Mouse (Mus musculus): ENCODE results near the gene Ap4s1. TPM values are rescaled to one million over a fixed set of nuclear protein-coding genes. Genes with fewer than 3 reads are reported as not detected.

The Ap4s1 gene
- polyA plus RNA-seq, 1 experiment from 2014 or later: 30.8 TPM

- no peaks in the 10 kb centered on the region for H3K27me3 ChIP-seq (replicated peaks; ENCODE audit: insufficient read depth, low read length)
- 51% methylated on average over 14 of the region's 14 CpGs for WGBS
- peak; percentile 50 for ATAC-seq
- H3K9ac ChIP-seq (replicated peaks; ENCODE audit: low read depth): no peak overlapping the region
- no peaks in the 10 kb centered on the region for H3K9me3 ChIP-seq (ENCODE audit: low read length)
- no peaks in the 10 kb centered on the region; the same call in 1 of the 2 replicates for H3K36me3 ChIP-seq (ENCODE audit: insufficient read depth, low read length)
- TF ChIP-seq CTCF (IDR thresholded peaks at IDR 0.05): no peak
- no peak for TF ChIP-seq EP300 (IDR thresholded peaks at IDR 0.05)
- H3K4me1 ChIP-seq (ENCODE audit: insufficient read depth, low read depth, low read length): no peaks in the 10 kb centered on the region
- H3K4me2 ChIP-seq (replicated peaks; ENCODE audit: low read depth, low read length): no peak overlapping the region
- DNase-seq (ENCODE audit: low spot score): peak; percentile 71
- H3K27ac ChIP-seq (ENCODE audit: low read length): 0 out of 2 replicates have a peak overlapping the region, but pooled peaks have one; percentile 49
- no peak overlapping the region for H3K4me3 ChIP-seq (ENCODE audit: low read depth, low read length)
Observed at GRCm38 (mm10) chr12:51708941-51709686, 18.3 kb downstream of the Ap4s1 start.

- Histone ChIP-seq H3K4me2 (replicated peaks; ENCODE audit: low read depth, low read length) (no peak overlapping the region), H3K27ac (ENCODE audit: low read length) (no peak overlapping the region), H3K27me3 (replicated peaks; ENCODE audit: insufficient read depth, low read length) (no peaks in the 10 kb centered on the region), H3K4me1 (ENCODE audit: insufficient read depth, low read depth, low read length) (no peaks in the 10 kb centered on the region), H3K9me3 (ENCODE audit: low read length) (no peaks in the 10 kb centered on the region), H3K36me3 (ENCODE audit: insufficient read depth, low read length) (no peaks in the 10 kb centered on the region; the same call in 1 of the 2 replicates), H3K4me3 (ENCODE audit: low read depth, low read length) (no peak overlapping the region), H3K9ac (replicated peaks; ENCODE audit: low read depth) (no peak overlapping the region)
- DNase-seq (ENCODE audit: low spot score) (no peak), ATAC-seq (no peak)
- TF ChIP-seq EP300 (IDR thresholded peaks at IDR 0.05) (no peak), CTCF (IDR thresholded peaks at IDR 0.05) (no peak)
- WGBS: 65% methylated on average over 3 of the region's 3 CpGs
Observed at GRCm38 (mm10) chr12:51709741-51710140, 18.9 kb downstream of the Ap4s1 start.

DNA sequence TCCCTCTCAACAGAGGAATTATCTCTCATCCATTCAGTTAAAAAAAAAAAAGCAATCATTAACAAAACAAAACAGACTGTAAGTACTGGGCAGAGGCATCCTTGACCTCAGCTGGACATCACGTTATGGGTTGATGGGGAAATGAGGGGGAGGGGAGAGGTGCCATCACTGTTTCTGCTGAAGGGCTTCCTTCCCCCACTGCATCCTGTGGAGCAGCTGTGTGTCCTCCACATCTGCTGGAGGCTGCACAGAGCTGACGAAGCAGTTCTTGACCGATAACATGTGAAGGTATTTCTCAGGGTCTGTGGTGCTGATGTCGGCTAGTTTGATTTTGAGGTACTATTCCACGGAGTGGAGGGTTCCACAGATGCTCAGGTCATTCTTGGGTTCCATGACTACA is 19.3 kb downstream of the Ap4s1 start:
- no peak overlapping the region for H3K4me2 ChIP-seq (replicated peaks; ENCODE audit: low read depth, low read length)
- H3K27ac ChIP-seq (ENCODE audit: low read length): no peak overlapping the region
- H3K9me3 ChIP-seq (ENCODE audit: low read length): no peaks in the 10 kb centered on the region
- no peaks in the 10 kb centered on the region for H3K36me3 ChIP-seq (ENCODE audit: insufficient read depth, low read length)
- DNase-seq (ENCODE audit: low spot score) (no peak), ATAC-seq (0 out of 2 replicates have a peak, but pooled peaks have one; percentile 19)
- H3K9ac ChIP-seq (replicated peaks; ENCODE audit: low read depth): no peak overlapping the region
- 53% methylated on average over 5 of the region's 5 CpGs for WGBS
- H3K4me3 ChIP-seq (ENCODE audit: low read depth, low read length): no peak overlapping the region
- H3K4me1 ChIP-seq (ENCODE audit: insufficient read depth, low read depth, low read length): no peaks in the 10 kb centered on the region
- H3K27me3 ChIP-seq (replicated peaks; ENCODE audit: insufficient read depth, low read length): no peaks in the 10 kb centered on the region
- TF ChIP-seq CTCF (IDR thresholded peaks at IDR 0.05): no peak
- TF ChIP-seq EP300 (IDR thresholded peaks at IDR 0.05): no peak

GRCm38 (mm10) chr12:51712685-51713084 is 21.9 kb downstream of the Ap4s1 start:
- Histone ChIP-seq H3K4me3 (ENCODE audit: low read depth, low read length) (no peak overlapping the region), H3K4me2 (replicated peaks; ENCODE audit: low read depth, low read length) (no peak overlapping the region), H3K36me3 (ENCODE audit: insufficient read depth, low read length) (no peaks in the 10 kb centered on the region), H3K27ac (ENCODE audit: low read length) (no peak overlapping the region), H3K9ac (replicated peaks; ENCODE audit: low read depth) (no peak overlapping the region), H3K4me1 (ENCODE audit: insufficient read depth, low read depth, low read length) (no peaks in the 10 kb centered on the region), H3K27me3 (replicated peaks; ENCODE audit: insufficient read depth, low read length) (no peaks in the 10 kb centered on the region), H3K9me3 (ENCODE audit: low read length) (no peaks in the 10 kb centered on the region)
- DNase-seq (ENCODE audit: low spot score) (no peak), ATAC-seq (no peak)
- TF ChIP-seq EP300 (IDR thresholded peaks at IDR 0.05): no peak
- TF ChIP-seq CTCF (IDR thresholded peaks at IDR 0.05): no peak
- 55% methylated on average over 1 of the region's 1 CpGs for WGBS

DNA sequence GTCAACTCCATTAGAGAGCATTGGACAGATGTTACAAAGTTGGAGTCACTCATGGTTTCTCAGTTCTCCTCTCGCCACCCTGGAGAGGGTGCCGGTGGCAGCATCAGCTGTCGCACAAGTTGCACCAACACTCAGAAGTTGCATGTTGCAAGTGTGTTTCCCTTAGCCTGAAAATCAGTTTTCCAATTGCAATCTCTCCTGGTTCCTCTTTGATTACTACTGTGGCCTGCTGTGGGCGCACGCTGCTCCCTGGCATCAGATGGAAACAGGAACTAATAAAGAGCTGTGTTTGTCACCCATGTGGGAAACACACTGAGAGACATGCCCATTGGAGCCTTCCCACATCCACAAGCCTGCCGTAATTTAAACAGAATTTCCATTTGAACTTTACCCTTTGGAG is 27.8 kb downstream of the Ap4s1 start:
- no peaks in the 10 kb centered on the region for H3K4me1 ChIP-seq (ENCODE audit: insufficient read depth, low read depth, low read length)
- H3K9me3 ChIP-seq (ENCODE audit: low read length): no peaks in the 10 kb centered on the region
- 88% methylated on average over 6 of the region's 6 CpGs for WGBS
- no peak overlapping the region for H3K4me3 ChIP-seq (ENCODE audit: low read depth, low read length)
- H3K27ac ChIP-seq (ENCODE audit: low read length): no peak overlapping the region
- H3K36me3 ChIP-seq (ENCODE audit: insufficient read depth, low read length): no peaks in the 10 kb centered on the region
- no peak for DNase-seq (ENCODE audit: low spot score)
- no peaks in the 10 kb centered on the region for H3K27me3 ChIP-seq (replicated peaks; ENCODE audit: insufficient read depth, low read length)
- no peak overlapping the region for H3K9ac ChIP-seq (replicated peaks; ENCODE audit: low read depth)
- TF ChIP-seq EP300 (IDR thresholded peaks at IDR 0.05) (no peak), CTCF (IDR thresholded peaks at IDR 0.05) (no peak)
- H3K4me2 ChIP-seq (replicated peaks; ENCODE audit: low read depth, low read length): no peak overlapping the region
- ATAC-seq: no peak

DNA sequence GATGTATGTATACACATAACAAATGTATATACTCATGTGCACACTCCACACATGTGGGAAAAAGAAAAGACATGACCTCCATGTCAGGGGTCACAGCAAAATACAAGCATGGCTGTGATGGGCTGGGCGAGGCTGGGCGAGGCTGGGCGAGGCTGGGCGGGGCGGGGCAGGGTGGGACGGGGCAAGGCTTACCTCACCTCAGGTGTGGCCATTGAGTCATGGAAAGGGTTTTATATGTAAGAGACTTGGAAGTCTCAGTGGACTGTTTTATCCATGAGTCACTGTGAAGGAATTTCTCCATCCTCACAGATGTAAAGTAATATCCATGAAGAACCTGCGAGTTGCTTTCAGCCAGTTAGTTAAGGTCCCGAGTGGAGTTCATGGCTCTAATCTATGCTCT is 31.0 kb downstream of the Ap4s1 start:
- Histone ChIP-seq H3K36me3 (ENCODE audit: insufficient read depth, low read length) (no peaks in the 10 kb centered on the region), H3K27me3 (replicated peaks; ENCODE audit: insufficient read depth, low read length) (no peaks in the 10 kb centered on the region), H3K4me1 (ENCODE audit: insufficient read depth, low read depth, low read length) (no peaks in the 10 kb centered on the region), H3K9me3 (ENCODE audit: low read length) (no peaks in the 10 kb centered on the region), H3K4me2 (replicated peaks; ENCODE audit: low read depth, low read length) (no peak overlapping the region), H3K4me3 (ENCODE audit: low read depth, low read length) (no peak overlapping the region), H3K9ac (replicated peaks; ENCODE audit: low read depth) (no peak overlapping the region), H3K27ac (ENCODE audit: low read length) (no peak overlapping the region)
- WGBS: 89% methylated on average over 8 of the region's 8 CpGs
- DNase-seq (ENCODE audit: low spot score) (no peak), ATAC-seq (no peak)
- TF ChIP-seq EP300 (IDR thresholded peaks at IDR 0.05) (no peak), CTCF (IDR thresholded peaks at IDR 0.05) (no peak)

All from lung, postnatal 0 days (tissue).